Mouse (Mus musculus): Measurements from ENCODE around the gene Pycard.
"Not testable (repeated sequence)": the region's sequence is repeated elsewhere in the genome, so short reads cannot be mapped to it uniquely, and the experiment has no call there.

Gene Pycard

GRCm38 (mm10) chr7:127993341-127993977 lies at the start of gene Pycard:
Pycard (minus strand) TSS chr7:127993867.
- DNase-seq (ENCODE audit: low read depth, low spot score), result no peak

DNA sequence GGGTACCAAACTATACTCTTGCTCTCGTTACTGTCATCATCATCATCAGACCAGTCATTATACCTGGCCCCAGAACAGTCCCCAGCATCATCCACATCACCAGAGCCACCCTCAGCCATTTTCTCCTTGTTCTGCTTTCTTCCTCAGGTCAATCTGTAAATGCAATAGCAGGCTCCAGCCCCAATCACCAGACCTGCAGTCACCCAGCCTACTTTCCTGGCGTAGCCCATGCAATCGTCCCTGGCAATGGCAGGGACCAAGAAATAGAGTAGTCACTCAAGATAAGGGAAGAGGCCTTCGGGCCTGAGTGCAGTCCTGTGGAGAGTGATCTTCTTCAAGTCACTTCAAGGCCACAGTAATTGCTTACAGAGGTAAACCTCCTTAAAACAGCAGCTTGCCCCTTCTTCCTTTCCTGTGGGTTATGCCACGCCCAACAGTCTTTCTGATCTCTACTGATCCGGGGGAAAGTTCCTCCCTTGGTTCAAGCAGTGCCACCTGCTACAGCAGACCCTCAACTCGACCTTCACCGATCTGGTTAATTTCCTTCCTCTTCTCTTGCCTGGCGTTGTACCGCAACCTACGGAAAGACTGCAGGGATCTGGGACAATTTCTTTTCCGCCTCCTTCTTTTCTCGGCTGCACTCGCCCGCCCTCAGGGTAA lies 48.6 kb upstream of the Pycard start:
- DNase-seq (ENCODE audit: low read depth, low spot score), result not testable (repeated sequence)

DNA sequence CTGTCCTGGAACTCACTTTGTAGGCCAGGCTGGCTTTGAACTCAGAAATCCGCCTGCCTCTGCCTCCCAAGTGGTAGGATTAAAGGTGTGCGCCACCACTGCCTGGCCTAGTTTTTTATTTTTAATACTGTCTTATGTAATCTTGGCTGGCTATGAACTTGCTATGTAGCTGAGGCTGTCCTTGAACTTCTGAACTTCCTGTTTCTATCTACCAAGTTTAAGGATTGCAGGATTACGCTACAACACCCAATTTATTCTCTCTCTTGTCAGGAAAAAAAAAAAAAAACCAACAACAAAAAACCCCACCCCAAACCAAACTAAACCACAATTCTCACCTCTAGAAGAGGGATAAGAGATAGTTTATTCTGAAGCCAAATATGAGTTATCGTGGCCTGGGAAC lies 39.9 kb upstream of the Pycard start:
- no peak for DNase-seq (ENCODE audit: low read depth, low spot score)

- DNase-seq (ENCODE audit: low read depth, low spot score), result no peak
These were observed 39.3 kb upstream of the Pycard start for GRCm38 (mm10) chr7:128032989-128033293.

DNA sequence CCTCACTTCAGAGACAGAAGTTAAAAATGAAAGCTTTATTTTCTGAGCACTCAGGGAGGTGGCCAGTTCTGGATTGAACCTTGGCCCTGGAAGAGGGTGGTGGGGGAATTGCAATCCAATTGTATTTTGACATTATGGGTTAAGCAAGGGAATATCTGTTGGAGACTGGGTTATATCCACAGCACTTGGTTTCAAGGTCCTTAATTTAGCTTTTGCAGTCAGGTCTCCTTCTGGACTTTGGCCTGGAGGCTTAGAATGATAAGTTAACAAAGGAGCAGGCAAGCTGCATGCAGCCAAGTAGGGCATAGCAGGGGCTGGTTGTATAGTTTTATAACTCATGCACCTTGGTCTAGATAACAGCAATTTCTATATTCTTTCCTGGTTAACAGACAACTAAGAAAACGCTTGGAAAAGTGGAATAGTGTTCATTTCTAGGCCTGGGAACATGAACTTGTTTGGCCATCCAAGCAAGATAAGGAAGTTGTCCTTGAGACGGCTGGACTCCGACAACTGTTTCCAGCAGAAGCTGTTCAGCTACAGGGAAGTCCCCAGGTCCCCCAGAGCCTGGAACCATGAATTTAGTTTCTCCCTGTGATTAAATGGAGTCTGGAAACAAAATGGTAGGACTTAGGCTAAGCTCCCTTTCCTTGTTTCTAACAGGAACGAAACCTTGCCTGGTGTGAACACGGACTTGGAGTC lies 38.8 kb upstream of the Pycard start:
- DNase-seq (ENCODE audit: low read depth, low spot score), result no peak

GRCm38 (mm10) chr7:128031403-128031976 lies 37.8 kb upstream of the Pycard start:
- peak; percentile 18 for DNase-seq (ENCODE audit: low read depth, low spot score)

DNA sequence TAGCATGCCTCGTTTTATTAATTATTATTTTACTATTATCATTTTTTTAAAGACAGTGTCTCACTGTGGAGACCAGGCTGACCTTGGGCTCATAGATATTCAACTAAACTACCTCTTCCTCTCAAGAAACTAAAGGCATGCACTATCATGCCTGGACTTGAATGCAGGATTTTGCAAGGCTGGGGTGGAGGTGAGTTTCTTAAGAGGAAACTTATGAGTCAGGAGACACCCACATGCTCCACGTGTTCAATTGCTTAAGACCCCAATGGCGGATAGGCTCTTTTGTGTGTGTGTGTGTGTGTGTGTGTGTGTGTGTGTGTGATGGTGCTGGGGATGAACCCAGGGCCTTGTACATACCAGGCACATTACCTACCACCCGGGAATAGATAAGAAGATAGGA lies 31.7 kb upstream of the Pycard start:
- no peak for DNase-seq (ENCODE audit: low read depth, low spot score)

- no peak for DNase-seq (ENCODE audit: low read depth, low spot score)
These were observed 31.3 kb upstream of the Pycard start for GRCm38 (mm10) chr7:128024932-128025331.

GRCm38 (mm10) chr7:128024364-128024763 lies 30.7 kb upstream of the Pycard start:
- DNase-seq (ENCODE audit: low read depth, low spot score), result no peak

- DNase-seq (ENCODE audit: low read depth, low spot score), result no peak
These were observed 29.9 kb upstream of the Pycard start for GRCm38 (mm10) chr7:128023565-128023964.

GRCm38 (mm10) chr7:128022974-128023373 lies 29.3 kb upstream of the Pycard start:
- DNase-seq (ENCODE audit: low read depth, low spot score), result no peak

DNA sequence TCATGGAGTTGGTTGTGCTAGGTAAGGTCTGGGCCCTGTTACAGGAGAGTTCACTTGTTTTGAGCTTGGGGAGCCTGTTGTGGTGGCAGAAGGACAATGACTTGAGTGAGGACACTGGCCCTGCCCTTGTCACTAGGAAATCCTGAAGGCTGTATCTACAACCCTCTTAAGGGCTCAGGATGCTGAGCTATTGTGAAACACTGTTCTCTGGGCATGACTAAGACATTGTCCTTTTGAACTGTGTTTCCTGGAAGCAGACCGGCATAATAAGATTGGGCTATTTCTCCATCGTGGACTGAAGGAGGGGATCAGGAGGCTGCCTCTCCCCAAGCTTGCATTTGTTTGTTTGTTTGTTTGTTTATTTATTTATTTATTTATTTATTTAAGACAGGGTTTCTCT lies 25.5 kb upstream of the Pycard start:
- DNase-seq (ENCODE audit: low read depth, low spot score), result no peak

GRCm38 (mm10) chr7:128018275-128018674 lies 24.6 kb upstream of the Pycard start:
- no peak for DNase-seq (ENCODE audit: low read depth, low spot score)

DNA sequence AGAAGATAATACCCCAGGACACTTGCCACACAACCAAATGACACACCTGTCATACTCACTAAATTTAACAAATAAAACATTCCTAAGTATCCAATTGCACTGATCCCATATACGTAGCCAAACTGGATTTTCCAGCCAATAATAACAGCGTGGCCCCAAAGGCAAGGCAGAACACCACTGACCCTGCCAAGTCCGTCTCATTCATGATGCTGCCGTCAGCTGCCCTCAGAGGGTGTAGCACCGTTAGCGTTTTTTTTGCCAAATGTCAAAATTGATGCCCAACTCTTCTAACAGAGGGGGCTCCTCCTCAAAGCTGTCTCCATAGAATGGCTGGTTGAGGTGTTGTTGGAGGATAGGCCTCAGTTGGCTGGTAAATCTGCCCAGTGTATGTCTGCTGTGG lies 23.0 kb upstream of the Pycard start:
- DNase-seq (ENCODE audit: low read depth, low spot score), result no peak

DNA sequence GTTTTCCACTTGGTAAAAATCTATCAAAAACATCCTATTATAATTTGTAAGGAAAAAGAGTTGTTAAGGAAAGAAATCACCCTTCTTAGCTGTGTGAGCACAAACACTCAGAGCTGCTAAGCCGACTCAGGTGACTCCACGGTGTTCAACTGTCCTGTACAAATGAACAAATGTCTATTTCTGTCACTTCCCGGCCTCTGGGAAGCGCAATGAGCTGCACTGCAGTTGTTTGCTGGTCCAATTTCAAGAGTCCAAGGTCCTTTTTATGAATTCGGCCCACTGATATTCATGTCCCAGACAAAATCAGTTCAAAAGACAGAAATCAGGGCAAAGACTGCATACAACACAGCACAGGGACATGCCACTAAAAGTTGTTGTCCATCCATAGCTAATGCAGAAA lies 22.5 kb upstream of the Pycard start:
- not testable (repeated sequence) for DNase-seq (ENCODE audit: low read depth, low spot score)

DNA sequence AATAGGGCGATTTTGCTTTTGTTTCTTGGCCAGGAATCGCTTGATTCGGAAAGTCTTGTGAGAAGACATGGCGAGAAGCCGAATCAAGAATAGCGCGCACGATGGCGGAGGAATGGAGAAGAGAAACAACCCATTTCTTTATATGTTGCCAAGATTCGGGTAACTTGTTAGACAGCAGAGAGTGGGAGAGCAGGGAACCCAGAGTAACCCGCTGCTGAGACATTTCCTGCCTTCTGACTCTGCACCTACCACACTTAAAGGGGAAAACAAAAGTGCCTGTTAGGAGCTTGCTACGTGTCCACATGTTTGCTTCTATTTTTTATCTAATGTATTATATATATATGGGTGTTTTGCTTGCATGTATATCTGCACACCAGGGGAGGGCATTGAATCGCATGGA lies 19.4 kb upstream of the Pycard start:
- DNase-seq (ENCODE audit: low read depth, low spot score), result no peak

- no peak for DNase-seq (ENCODE audit: low read depth, low spot score)
These were observed 18.6 kb upstream of the Pycard start for GRCm38 (mm10) chr7:128012136-128012780.

- no peak for DNase-seq (ENCODE audit: low read depth, low spot score)
These were observed 16.2 kb upstream of the Pycard start for GRCm38 (mm10) chr7:128009715-128010340.

- no peak for DNase-seq (ENCODE audit: low read depth, low spot score)
These were observed 12.5 kb upstream of the Pycard start for GRCm38 (mm10) chr7:128006193-128006592.

GRCm38 (mm10) chr7:128004487-128005362 lies 11.1 kb upstream of the Pycard start:
- DNase-seq (ENCODE audit: low read depth, low spot score), result no peak

- no peak for DNase-seq (ENCODE audit: low read depth, low spot score)
These were observed 10.5 kb upstream of the Pycard start for GRCm38 (mm10) chr7:128004150-128004486.

Data from brain, embryonic 18.5 days (tissue).